Mouse (Mus musculus) heart, embryonic 13.5 days (tissue): ENCODE results near the gene Fam19a4. TPM values are rescaled to one million over a fixed set of nuclear protein-coding genes. Genes with fewer than 3 reads are reported as not detected.
A peak's percentile ranks its signal among the peaks of the same experiment; 100 is the strongest.

Experiments used
- ATAC-seq: fragments of 200-750 bp; cut with Nextera tagmentation; 2 replicates; pipeline ENCODE4 v1.8.0; 2017; ENCODE audit warnings: moderate TSS enrichment; ENCODE audit not compliant: insufficient number of reproducible peaks, low FRiP score, low TSS enrichment; ENCODE audit errors: extremely low read depth
- H3K27ac ChIP-seq: fragments of 300-500 bp; sonication (generic); replicated peaks from 2 replicates; pipeline ENCODE4 v1.5.1; 2015; ENCODE audit warnings: moderate library complexity, mild to moderate bottlenecking, inconsistent platforms
- H3K27me3 ChIP-seq: fragments of 300-500 bp; sonication (generic); replicated peaks from 2 replicates; pipeline ENCODE4 v1.6.1; 2015; ENCODE audit warnings: mild to moderate bottlenecking, inconsistent platforms
- H3K36me3 ChIP-seq: fragments of 300-500 bp; sonication (generic); 2 replicates; pipeline ENCODE4 v1.6.1; 2015; ENCODE audit warnings: mild to moderate bottlenecking, inconsistent platforms
- H3K4me1 ChIP-seq: fragments of 300-500 bp; sonication (generic); 2 replicates; pipeline ENCODE4 v1.6.1; 2015; ENCODE audit warnings: inconsistent platforms
- H3K4me2 ChIP-seq: fragments of 300-500 bp; sonication (generic); 2 replicates; pipeline ENCODE4 v1.6.1; 2015; ENCODE audit warnings: inconsistent platforms, mild to moderate bottlenecking, moderate library complexity
- H3K4me3 ChIP-seq: fragments of 300-500 bp; sonication (generic); 2 replicates; pipeline ENCODE4 v1.5.1; 2015; ENCODE audit warnings: moderate library complexity, mild to moderate bottlenecking, inconsistent platforms
- H3K9ac ChIP-seq: fragments of 300-500 bp; sonication (generic); 2 replicates; pipeline ENCODE4 v1.6.1; 2015; ENCODE audit warnings: inconsistent platforms, mild to moderate bottlenecking, moderate library complexity
- H3K9me3 ChIP-seq: fragments of 300-500 bp; sonication (generic); 2 replicates; pipeline ENCODE4 v1.6.1; 2016; ENCODE audit warnings: inconsistent platforms
- WGBS: fragments of 180-500 bp; shearing (Covaris S2); methylation state at CpG from one replicate; pipeline ENCODE4 v1.1.7; 2015; ENCODE audit warnings: mixed read lengths; 5-methylcytosine and 5-hydroxymethylcytosine counted together
- polyA plus RNA-seq: library from polyadenylated mRNA; unstranded; fragments of >200 nt; fragmentation: Nextera tagmentation; extraction: Ambion mirVana; gene quantifications from 2 replicates; pipeline ENCODE4 v1.2.1, GENCODE M21; 2015

Fam19a4 gene
- not detected in 2 replicates for polyA plus RNA-seq

DNA sequence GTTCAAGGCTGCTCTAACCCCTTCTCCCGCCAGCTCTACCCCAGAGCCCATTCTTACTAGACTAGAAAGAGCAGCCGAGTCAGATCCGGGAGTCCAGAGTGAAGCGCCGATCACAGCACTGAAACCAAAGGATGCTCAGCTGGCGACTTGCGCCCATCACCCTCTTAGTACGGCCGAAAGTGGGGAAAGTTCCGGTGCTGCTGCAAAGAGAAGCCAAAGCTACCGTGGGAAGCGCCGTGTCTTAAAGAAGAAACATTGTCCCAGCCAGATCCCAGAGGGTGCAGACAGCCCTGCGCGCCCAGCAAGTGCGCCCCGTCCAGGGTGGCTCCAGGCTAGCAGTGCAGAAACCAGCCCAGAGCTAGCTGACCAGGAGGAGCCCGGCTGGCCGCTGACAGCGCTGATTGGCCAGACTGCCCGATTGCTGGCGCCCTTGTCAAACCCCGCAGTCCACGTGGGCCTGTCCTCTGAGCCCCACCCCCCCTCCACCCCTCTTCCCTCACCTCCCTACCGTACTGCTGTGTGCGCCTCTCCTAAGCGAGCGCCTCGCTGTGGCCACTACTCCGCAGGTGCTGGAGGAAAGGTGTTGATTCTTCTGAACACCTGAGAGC, at the start of gene Fam19a4:
Gene Fam19a4, minus strand, starts transcription at position 340 of the 608 bp plus-strand sequence.
- under 1% methylated on average over 30 of the region's 30 CpGs for WGBS
- Histone ChIP-seq H3K9me3 (no peaks in the 10 kb centered on the region), H3K4me3 (peak within 1 kb of the TSS; percentile 56), H3K27ac (no peak within 1 kb of the TSS), H3K4me2 (peak within 1 kb of the TSS; percentile 82), H3K36me3 (no peaks in the 10 kb centered on the region), H3K9ac (peak within 1 kb of the TSS; percentile 51; the same call in 1 of the 2 replicates), H3K27me3 (peaks cover 65% of the 10 kb centered on the region), H3K4me1 (peaks cover 14% of the 10 kb centered on the region; the same call in 1 of the 2 replicates)
- ATAC-seq: peak; percentile 66; the same call in 1 of the 2 replicates

- no peak overlapping the region for H3K27ac ChIP-seq
- peaks cover 9% of the 10 kb centered on the region for H3K36me3 ChIP-seq
- 0 out of 2 replicates have a peak, but pooled peaks cover 2% of the 10 kb centered on the region for H3K4me1 ChIP-seq
- no peak overlapping the region for H3K4me2 ChIP-seq
- 16% methylated on average over 2 of the region's 2 CpGs for WGBS
- peaks cover 21% of the 10 kb centered on the region for H3K27me3 ChIP-seq
- no peaks in the 10 kb centered on the region for H3K9me3 ChIP-seq
- H3K4me3 ChIP-seq: no peak overlapping the region
- ATAC-seq: no peak
- no peak overlapping the region for H3K9ac ChIP-seq
These were observed 46.6 kb upstream of the Fam19a4 start for GRCm38 (mm10) chr6:97106777-97107176.

- no peak for ATAC-seq
These were observed 45.9 kb upstream of the Fam19a4 start for GRCm38 (mm10) chr6:97106106-97106505.

GRCm38 (mm10) chr6:97104264-97104852, 44.1 kb upstream of the Fam19a4 start:
- H3K9me3 ChIP-seq: no peaks in the 10 kb centered on the region
- peaks cover 6% of the 10 kb centered on the region; the same call in 1 of the 2 replicates for H3K4me1 ChIP-seq
- no peak for ATAC-seq
- H3K36me3 ChIP-seq: no peaks in the 10 kb centered on the region
- H3K4me3 ChIP-seq: no peak overlapping the region
- H3K9ac ChIP-seq: no peak overlapping the region
- WGBS: 65% methylated on average over 7 of the region's 7 CpGs
- no peak overlapping the region for H3K27ac ChIP-seq
- H3K27me3 ChIP-seq: peaks cover 28% of the 10 kb centered on the region
- H3K4me2 ChIP-seq: no peak overlapping the region

More at GRCm38 (mm10) chr6:97106106-97106505, 45.9 kb upstream of the Fam19a4 start:
- Histone ChIP-seq H3K9ac (no peak overlapping the region), H3K36me3 (peaks cover 3% of the 10 kb centered on the region; the same call in 1 of the 2 replicates), H3K4me3 (no peak overlapping the region), H3K27ac (no peak overlapping the region), H3K9me3 (no peaks in the 10 kb centered on the region), H3K4me1 (peaks cover 6% of the 10 kb centered on the region; the same call in 1 of the 2 replicates), H3K27me3 (peaks cover 28% of the 10 kb centered on the region), H3K4me2 (no peak overlapping the region)
- 64% methylated on average over 8 of the region's 8 CpGs for WGBS

- 9% methylated on average over 15 of the region's 15 CpGs for WGBS
- Histone ChIP-seq H3K9me3 (no peaks in the 10 kb centered on the region), H3K27me3 (peaks cover 28% of the 10 kb centered on the region), H3K4me3 (no peak overlapping the region), H3K9ac (no peak overlapping the region), H3K4me1 (peaks cover 6% of the 10 kb centered on the region; the same call in 1 of the 2 replicates), H3K36me3 (no peaks in the 10 kb centered on the region), H3K27ac (no peak overlapping the region), H3K4me2 (peak overlapping the region; percentile 57)
- ATAC-seq: no peak
These were observed 41.9 kb upstream of the Fam19a4 start for GRCm38 (mm10) chr6:97101958-97102702.

- no peak for ATAC-seq
- peaks cover 6% of the 10 kb centered on the region; the same call in 1 of the 2 replicates for H3K4me1 ChIP-seq
- H3K9ac ChIP-seq: no peak overlapping the region
- H3K27ac ChIP-seq: no peak overlapping the region
- no peaks in the 10 kb centered on the region for H3K9me3 ChIP-seq
- H3K36me3 ChIP-seq: no peaks in the 10 kb centered on the region
- WGBS: 17% methylated on average over 12 of the region's 12 CpGs
- peaks cover 28% of the 10 kb centered on the region for H3K27me3 ChIP-seq
- peak overlapping the region; percentile 57 for H3K4me2 ChIP-seq
- no peak overlapping the region for H3K4me3 ChIP-seq
These were observed 41.2 kb upstream of the Fam19a4 start for GRCm38 (mm10) chr6:97101190-97101957.

- H3K4me2 ChIP-seq: no peak overlapping the region
- no peak overlapping the region for H3K9ac ChIP-seq
- no peak overlapping the region for H3K4me3 ChIP-seq
- H3K27me3 ChIP-seq: no peaks in the 10 kb centered on the region
- WGBS: 90% methylated on average over 2 of the region's 2 CpGs
- H3K9me3 ChIP-seq: peaks cover 3% of the 10 kb centered on the region; the same call in 1 of the 2 replicates
- H3K36me3 ChIP-seq: no peaks in the 10 kb centered on the region
- ATAC-seq: no peak
- no peaks in the 10 kb centered on the region for H3K4me1 ChIP-seq
- no peak overlapping the region for H3K27ac ChIP-seq
These were observed 22.1 kb upstream of the Fam19a4 start for GRCm38 (mm10) chr6:97082336-97082735.

- Histone ChIP-seq H3K27ac (no peak overlapping the region), H3K9me3 (no peaks in the 10 kb centered on the region), H3K4me2 (no peak overlapping the region), H3K4me3 (no peak overlapping the region), H3K4me1 (no peaks in the 10 kb centered on the region), H3K9ac (no peak overlapping the region), H3K36me3 (no peaks in the 10 kb centered on the region), H3K27me3 (no peaks in the 10 kb centered on the region)
- no peak for ATAC-seq
- WGBS: 47% methylated on average over 9 of the region's 9 CpGs
These were observed 19.8 kb upstream of the Fam19a4 start for GRCm38 (mm10) chr6:97080016-97080415.

DNA sequence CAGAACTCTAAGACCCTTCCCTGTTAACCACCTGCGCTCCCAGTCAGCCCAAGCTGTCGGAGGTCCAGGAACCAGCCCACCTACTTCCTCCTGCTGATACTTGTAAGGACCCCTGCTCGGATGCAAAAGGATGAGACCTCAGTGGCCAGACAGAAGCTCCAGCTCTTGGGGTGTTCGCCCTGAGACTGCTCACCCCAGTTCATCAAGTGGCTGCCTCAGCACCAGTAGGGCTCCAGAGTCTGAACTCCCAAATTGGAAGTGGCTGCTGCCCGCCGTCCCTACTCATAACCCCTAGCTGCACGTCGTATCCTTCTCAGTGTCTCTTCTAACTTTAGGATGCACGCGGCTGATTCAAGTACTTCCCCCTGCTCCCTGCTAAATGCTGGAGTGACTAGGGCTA, 614 bp downstream of the Fam19a4 start:
- H3K4me3 ChIP-seq: peak overlapping the region; percentile 56
- H3K9me3 ChIP-seq: no peaks in the 10 kb centered on the region
- 1% methylated on average over 10 of the region's 10 CpGs for WGBS
- H3K36me3 ChIP-seq: no peaks in the 10 kb centered on the region
- H3K4me2 ChIP-seq: peak overlapping the region; percentile 82
- no peak overlapping the region for H3K9ac ChIP-seq
- H3K4me1 ChIP-seq: peaks cover 14% of the 10 kb centered on the region; the same call in 1 of the 2 replicates
- no peak for ATAC-seq
- H3K27ac ChIP-seq: no peak overlapping the region
- peaks cover 65% of the 10 kb centered on the region for H3K27me3 ChIP-seq

DNA sequence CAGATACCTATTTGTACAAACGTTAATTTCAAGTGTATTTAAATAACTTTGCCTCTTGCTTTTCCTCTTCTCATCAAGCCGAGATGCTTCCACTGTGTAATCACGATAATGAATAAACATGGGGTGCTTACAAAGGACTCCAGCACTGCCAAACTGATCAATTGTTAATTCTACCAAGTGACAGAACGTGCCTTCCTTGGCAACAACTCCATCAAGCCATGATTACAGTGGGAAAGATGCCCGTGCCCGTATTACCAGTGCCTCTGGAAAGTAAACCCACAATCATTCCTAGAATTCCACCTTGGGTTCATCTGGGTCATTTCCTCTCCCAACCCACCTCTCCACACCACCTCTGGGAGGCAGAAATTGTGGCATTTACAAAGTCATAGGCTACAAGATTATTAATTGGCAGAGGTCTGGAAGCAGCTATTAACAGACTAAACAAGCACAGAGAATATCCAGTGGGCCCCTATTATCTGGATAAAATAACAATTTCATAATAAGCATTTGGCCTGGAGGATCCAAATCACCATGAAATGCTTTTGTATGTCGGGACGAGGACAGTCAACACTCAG, 7.9 kb downstream of the Fam19a4 start:
- Histone ChIP-seq H3K4me2 (no peak overlapping the region), H3K4me3 (no peak overlapping the region), H3K27me3 (peaks cover 17% of the 10 kb centered on the region), H3K9ac (no peak overlapping the region), H3K27ac (no peak overlapping the region), H3K36me3 (no peaks in the 10 kb centered on the region), H3K9me3 (no peaks in the 10 kb centered on the region), H3K4me1 (no peaks in the 10 kb centered on the region)
- 70% methylated on average over 8 of the region's 8 CpGs for WGBS
- ATAC-seq: no peak
